Mouse (Mus musculus) MEL (cell line): ENCODE results near the gene Rsad1. TPM values are rescaled to one million over a fixed set of nuclear protein-coding genes. Genes with fewer than 3 reads are reported as not detected.

ENCODE experiments used
- DNase-seq: peaks from one replicate; pipeline ENCODE4 v3.0.0; 2011; ENCODE audit warnings: low read depth, low spot score
- H3K27ac ChIP-seq: 2 replicates; pipeline ENCODE4 v1.5.1; 2012; ENCODE audit warnings: low read depth, mild to moderate bottlenecking, control low read depth, low read length, moderate library complexity; ENCODE audit not compliant: control insufficient read depth
- H3K27me3 ChIP-seq, 2 experiments: fragments of 150-350 bp in 1 of 2; sonication (generic) in 1 of 2; 2 replicates each; pipeline ENCODE4 v1.6.1; 2012; ENCODE audit warnings: low read length in 2 of 2, mild to moderate bottlenecking in 2 of 2, improper control_type of control experiment in 1 of 2, moderate library complexity in 1 of 2; ENCODE audit not compliant: insufficient read depth in 2 of 2, control insufficient read depth in 1 of 2
- H3K36me3 ChIP-seq, 2 experiments: 2 replicates each; pipeline ENCODE4 v1.6.1; 2012 to 2014; ENCODE audit warnings: low read length in 2 of 2, improper control_type of control experiment in 1 of 2, inconsistent platforms in 1 of 2, mild to moderate bottlenecking in 1 of 2; ENCODE audit not compliant: insufficient read depth in 2 of 2, control insufficient read depth in 1 of 2
- H3K4me1 ChIP-seq, 2 experiments: fragments of 150-350 bp in 1 of 2; sonication (generic) in 1 of 2; 2 replicates each; pipeline ENCODE4 v1.6.1; 2012; ENCODE audit warnings: low read length in 2 of 2, improper control_type of control experiment in 1 of 2, mild to moderate bottlenecking in 1 of 2; ENCODE audit not compliant: insufficient read depth in 2 of 2, control insufficient read depth in 1 of 2
- H3K4me3 ChIP-seq, 2 experiments: fragments of 150-350 bp in 1 of 2; sonication (generic) in 1 of 2; 2 replicates each; pipeline ENCODE4 v1.5.1; 2012; ENCODE audit warnings: low read depth in 2 of 2, low read length in 2 of 2, mild to moderate bottlenecking in 2 of 2, moderate library complexity in 2 of 2, control low read depth in 1 of 2, improper control_type of control experiment in 1 of 2; ENCODE audit not compliant: control insufficient read depth in 1 of 2, insufficient read depth in 1 of 2
- H3K79me2 ChIP-seq: 2 replicates; pipeline ENCODE4 v1.6.1; 2012; ENCODE audit warnings: mild to moderate bottlenecking, low read length, moderate library complexity; ENCODE audit not compliant: control insufficient read depth, poor library complexity, insufficient read depth
- H3K9ac ChIP-seq: 2 replicates; pipeline ENCODE4 v1.6.1; 2012; ENCODE audit warnings: low read depth, mild to moderate bottlenecking, control low read depth, low read length, moderate library complexity; ENCODE audit not compliant: control insufficient read depth, poor library complexity, severe bottlenecking
- H3K9me3 ChIP-seq: fragments of 150-350 bp; sonication (generic); replicated peaks from 2 replicates; pipeline ENCODE4 v1.6.1; 2012; ENCODE audit warnings: mild to moderate bottlenecking, low read length, improper control_type of control experiment, moderate library complexity; ENCODE audit not compliant: insufficient read depth
- CHD2 ChIP-seq: IDR thresholded peaks from 2 replicates; pipeline ENCODE4 v1.6.1; 2011; ENCODE audit warnings: low read length, improper control_type of control experiment
- E2F4 ChIP-seq: IDR thresholded peaks from 2 replicates; pipeline ENCODE4 v1.6.1; 2011; ENCODE audit warnings: low read depth, low read length, improper control_type of control experiment, borderline replicate concordance
- ELF1 ChIP-seq: IDR thresholded peaks from 2 replicates; pipeline ENCODE4 v1.6.1; 2014; ENCODE audit warnings: low read depth, mild to moderate bottlenecking, inconsistent platforms, low read length, improper control_type of control experiment, moderate library complexity
- ETS1 ChIP-seq: IDR thresholded peaks from 2 replicates; pipeline ENCODE4 v1.6.1; 2012; ENCODE audit warnings: low read depth, mild to moderate bottlenecking, inconsistent platforms, low read length, improper control_type of control experiment, moderate library complexity
- GABPA ChIP-seq: IDR thresholded peaks from 2 replicates; pipeline ENCODE4 v1.6.1; 2012; ENCODE audit warnings: low read depth, mild to moderate bottlenecking, inconsistent platforms, low read length, improper control_type of control experiment, moderate library complexity
- JUND ChIP-seq: IDR thresholded peaks from 2 replicates; pipeline ENCODE4 v1.6.1; 2011; ENCODE audit warnings: low read depth, mild to moderate bottlenecking, improper control_type of control experiment, low read length
- MAFK ChIP-seq: IDR thresholded peaks from 2 replicates; pipeline ENCODE4 v1.6.1; 2011; ENCODE audit warnings: low read depth, mild to moderate bottlenecking, low read length, improper control_type of control experiment, borderline replicate concordance
- MAX ChIP-seq: IDR thresholded peaks from 2 replicates; pipeline ENCODE4 v1.6.1; 2011; ENCODE audit warnings: low read length, improper control_type of control experiment
- MEF2A ChIP-seq: IDR thresholded peaks from 2 replicates; pipeline ENCODE4 v1.6.1; 2014; ENCODE audit warnings: low read depth, mild to moderate bottlenecking, inconsistent platforms, low read length, improper control_type of control experiment; ENCODE audit not compliant: poor library complexity, insufficient replicate concordance, severe bottlenecking; ENCODE audit errors: extremely low read depth
- MXI1 ChIP-seq: IDR thresholded peaks from 2 replicates; pipeline ENCODE4 v1.6.1; 2011; ENCODE audit warnings: mild to moderate bottlenecking, low read depth, low read length, improper control_type of control experiment
- MYB ChIP-seq: IDR thresholded peaks from 2 replicates; pipeline ENCODE4 v1.6.1; 2011; ENCODE audit warnings: mild to moderate bottlenecking, low read depth, low read length, improper control_type of control experiment
- MYC ChIP-seq: IDR thresholded peaks from 2 replicates; pipeline ENCODE4 v1.6.1; 2011; ENCODE audit warnings: low read depth, mild to moderate bottlenecking, low read length, improper control_type of control experiment, moderate library complexity
- NELFE ChIP-seq: IDR thresholded peaks from 2 replicates; pipeline ENCODE4 v1.6.1; 2011; ENCODE audit warnings: low read depth, low read length, improper control_type of control experiment
- NRF1 ChIP-seq: IDR thresholded peaks from 2 replicates; pipeline ENCODE4 v1.6.1; 2014; ENCODE audit warnings: low read depth, mild to moderate bottlenecking, inconsistent platforms, low read length, improper control_type of control experiment, moderate library complexity; ENCODE audit not compliant: poor library complexity, insufficient read depth, severe bottlenecking
- POLR2AphosphoS5 ChIP-seq: IDR thresholded peaks from 2 replicates; pipeline ENCODE4 v1.6.1; 2012; ENCODE audit warnings: low read depth, borderline replicate concordance, mild to moderate bottlenecking, inconsistent platforms, low read length, moderate library complexity, mixed read lengths
- RCOR1 ChIP-seq: IDR thresholded peaks from 2 replicates; pipeline ENCODE4 v1.6.1; 2012; ENCODE audit warnings: low read depth, mild to moderate bottlenecking, inconsistent platforms, low read length, improper control_type of control experiment
- TBP ChIP-seq: IDR thresholded peaks from 2 replicates; pipeline ENCODE4 v1.8.0; 2011; ENCODE audit warnings: low read depth, low read length, improper control_type of control experiment
- TCF12 ChIP-seq: IDR thresholded peaks from 2 replicates; pipeline ENCODE4 v1.6.1; 2014; ENCODE audit warnings: low read depth, mild to moderate bottlenecking, inconsistent platforms, low read length, improper control_type of control experiment, moderate library complexity
- USF1 ChIP-seq: IDR thresholded peaks from 2 replicates; pipeline ENCODE4 v1.6.1; 2014; ENCODE audit warnings: low read depth, mild to moderate bottlenecking, inconsistent platforms, low read length, improper control_type of control experiment, moderate library complexity
- ZC3H11A ChIP-seq: IDR thresholded peaks from 2 replicates; pipeline ENCODE4 v1.6.1; 2012; ENCODE audit warnings: low read depth, mild to moderate bottlenecking, inconsistent platforms, low read length, improper control_type of control experiment
- ZMIZ1 ChIP-seq: IDR thresholded peaks from 2 replicates; pipeline ENCODE4 v1.6.1; 2012; ENCODE audit warnings: low read depth, mild to moderate bottlenecking, inconsistent platforms, low read length, improper control_type of control experiment, moderate library complexity
- ZNF384 ChIP-seq: IDR thresholded peaks from 2 replicates; pipeline ENCODE4 v1.6.1; 2012; ENCODE audit warnings: low read depth, mild to moderate bottlenecking, inconsistent platforms, low read length, improper control_type of control experiment
- polyA plus RNA-seq, 2 experiments: library from polyadenylated mRNA; stranded (reverse) in 1 of 2; unstranded in 1 of 2; fragments of >175 nt in 1 of 2; fragments of >200 nt in 1 of 2; gene quantifications; 2 replicates each; pipeline versions ENCODE4 v1.2.1 to v1.2.4; 2012; ENCODE audit warnings: low replicate concordance in 2 of 2, low read depth in 1 of 2; ENCODE audit not compliant: insufficient read length in 2 of 2, insufficient read depth in 1 of 2, missing spikeins in 1 of 2
- total RNA-seq: library from RNA; depleted of rRNA; stranded (reverse); fragments of 300-350 nt; gene quantifications from 2 replicates; pipeline ENCODE4 v1.2.3, GENCODE M21; 2012

The Rsad1 gene
- total and polyA plus RNA-seq, 3 experiments = 24.0 to 28.7 TPM; not detected in 1

DNA sequence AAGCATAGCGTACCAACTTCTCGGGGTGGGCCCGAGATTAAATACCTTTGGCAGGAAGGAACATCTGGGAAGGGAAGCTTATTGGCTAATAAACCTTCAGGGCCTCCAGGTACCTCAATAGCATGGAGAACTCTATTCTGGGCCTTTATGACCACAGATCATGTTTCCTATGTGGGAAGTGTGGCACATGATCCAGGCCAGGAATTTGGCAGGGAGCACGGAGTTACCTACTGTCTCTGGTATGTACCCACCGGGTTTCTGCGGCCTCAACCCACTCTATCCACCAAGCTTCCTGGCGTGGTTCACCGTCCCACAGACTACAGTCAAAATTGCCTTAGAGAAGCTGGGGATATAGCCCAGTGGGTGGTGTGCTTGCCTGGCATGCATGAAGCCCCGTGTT is 36.0 kb upstream of the Rsad1 start:
- no peak for TF ChIP-seq MAFK
- TF ChIP-seq POLR2AphosphoS5 = no peak
- no peak for TF ChIP-seq ZC3H11A
- no peak for TF ChIP-seq GABPA
- TF ChIP-seq MAX = no peak
- Histone ChIP-seq H3K4me3 (no peak overlapping the region), H3K36me3 (no peaks in the 10 kb centered on the region), H3K79me2 (no peaks in the 10 kb centered on the region), H3K27me3 (no peaks in the 10 kb centered on the region), H3K9me3 (no peaks in the 10 kb centered on the region), H3K4me1 (0 out of 4 replicates have a peak, but pooled peaks cover 0 to 3% of the 10 kb centered on the region in 2 experiments), H3K27ac (no peak overlapping the region), H3K9ac (no peak overlapping the region)
- DNase-seq = no peak

DNA sequence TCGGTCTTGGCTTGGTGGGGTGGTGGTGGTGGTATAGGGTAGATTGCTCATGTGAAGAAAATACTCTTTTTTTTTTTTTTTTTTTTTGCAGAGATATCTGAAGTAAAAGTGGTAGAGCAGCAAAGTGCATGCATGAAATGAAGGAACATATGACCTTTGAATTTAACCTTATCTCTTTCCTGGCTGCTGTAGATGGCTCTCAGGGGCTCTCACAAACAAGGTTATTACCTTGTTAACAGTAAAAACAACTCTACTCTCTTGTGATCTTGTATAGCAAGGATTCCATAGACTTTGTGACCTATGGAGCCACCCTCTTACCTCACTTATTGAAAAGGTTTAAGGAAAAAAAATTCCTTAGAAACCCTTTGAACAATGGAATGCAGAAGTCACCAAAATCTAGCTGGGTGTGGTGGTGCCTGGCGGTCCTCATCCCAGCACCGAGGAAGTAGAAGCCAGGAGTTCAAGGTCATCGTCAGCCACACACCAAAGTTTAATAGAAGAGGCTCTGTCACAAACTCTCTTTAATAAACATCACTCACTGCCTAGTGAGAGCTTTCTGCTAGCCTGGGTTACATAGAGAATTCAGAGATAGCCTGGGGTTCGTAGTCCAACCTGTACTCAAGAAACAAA is 31.2 kb upstream of the Rsad1 start:
- H3K9ac ChIP-seq = no peak overlapping the region
- H3K4me1 ChIP-seq = 0 out of 4 replicates have a peak, but pooled peaks cover 0 to 3% of the 10 kb centered on the region in 2 experiments
- no peak overlapping the region for H3K27ac ChIP-seq
- H3K79me2 ChIP-seq = no peaks in the 10 kb centered on the region
- TF ChIP-seq USF1 (no peak), ZMIZ1 (no peak), MYC (no peak), TBP (no peak), CHD2 (no peak), ZNF384 (no peak), TCF12 (no peak), MYB (no peak), GABPA (no peak), MEF2A (no peak), JUND (no peak), ELF1 (no peak), NELFE (no peak), NRF1 (no peak), MXI1 (no peak), ETS1 (no peak), E2F4 (no peak), RCOR1 (no peak)
- H3K36me3 ChIP-seq = no peaks in the 10 kb centered on the region
- no peak for DNase-seq
- H3K4me3 ChIP-seq = no peak overlapping the region
- H3K27me3 ChIP-seq = no peaks in the 10 kb centered on the region
- H3K9me3 ChIP-seq = no peaks in the 10 kb centered on the region
